Mouse (Mus musculus) embryonic fibroblast, embryonic 13.5 days (primary cell): ENCODE results near the gene Gstm3. TPM values are rescaled to one million over a fixed set of nuclear protein-coding genes. Genes with fewer than 3 reads are reported as not detected.
"Not testable (repeated sequence)": the region's sequence is repeated elsewhere in the genome, so short reads cannot be mapped to it uniquely, and the experiment has no call there.

Experiments
- H3K27ac ChIP-seq: 2 replicates; pipeline ENCODE4 v1.5.1; 2012; ENCODE audit warnings: low read length, control low read depth, inconsistent platforms; ENCODE audit not compliant: insufficient read depth
- H3K4me1 ChIP-seq: 2 replicates; pipeline ENCODE4 v1.6.1; 2011; ENCODE audit warnings: low read length; ENCODE audit not compliant: control insufficient read depth, insufficient read depth
- H3K4me3 ChIP-seq: 2 replicates; pipeline ENCODE4 v1.5.1; 2011; ENCODE audit warnings: mild to moderate bottlenecking, control low read depth, low read length; ENCODE audit not compliant: insufficient read depth
- CTCF ChIP-seq: IDR thresholded peaks from 2 replicates; pipeline ENCODE4 v1.5.1; 2011; ENCODE audit warnings: mild to moderate bottlenecking, control low read depth, low read length, moderate library complexity, borderline replicate concordance; ENCODE audit not compliant: insufficient read depth
- POLR2A ChIP-seq: IDR thresholded peaks from 2 replicates; pipeline ENCODE4 v1.6.1; 2011; ENCODE audit warnings: low read depth, mild to moderate bottlenecking, control low read depth, low read length, moderate library complexity
- polyA plus RNA-seq: library from polyadenylated mRNA; stranded (reverse); fragments of >200 nt; gene quantifications from 2 replicates; pipeline ENCODE4 v1.2.4, GENCODE M21; 2011; ENCODE audit warnings: low read depth; ENCODE audit not compliant: missing spikeins, insufficient read length

Gstm3 gene
- polyA plus RNA-seq: not detected in 2 replicates

GRCm38 (mm10) chr3:107968724-107969395, at the start of gene Gstm3:
Gene Gstm3, minus strand, starts transcription at chr3:107969283.
- TF ChIP-seq POLR2A: no peak
- TF ChIP-seq CTCF: no peak
- H3K4me3 ChIP-seq: no peak within 1 kb of the TSS

GRCm38 (mm10) chr3:108018190-108018820, 49.2 kb upstream of the Gstm3 start:
- TF ChIP-seq POLR2A (no peak), CTCF (no peak)
- Histone ChIP-seq H3K4me1 (peaks cover 11% of the 10 kb centered on the region), H3K27ac (peak overlapping the region; percentile 44), H3K4me3 (peak overlapping the region; percentile 21)

More at GRCm38 (mm10) chr3:107968724-107969395, at the start of gene Gstm3:
- Histone ChIP-seq H3K27ac (no peak within 1 kb of the TSS), H3K4me1 (no peaks in the 10 kb centered on the region)

DNA sequence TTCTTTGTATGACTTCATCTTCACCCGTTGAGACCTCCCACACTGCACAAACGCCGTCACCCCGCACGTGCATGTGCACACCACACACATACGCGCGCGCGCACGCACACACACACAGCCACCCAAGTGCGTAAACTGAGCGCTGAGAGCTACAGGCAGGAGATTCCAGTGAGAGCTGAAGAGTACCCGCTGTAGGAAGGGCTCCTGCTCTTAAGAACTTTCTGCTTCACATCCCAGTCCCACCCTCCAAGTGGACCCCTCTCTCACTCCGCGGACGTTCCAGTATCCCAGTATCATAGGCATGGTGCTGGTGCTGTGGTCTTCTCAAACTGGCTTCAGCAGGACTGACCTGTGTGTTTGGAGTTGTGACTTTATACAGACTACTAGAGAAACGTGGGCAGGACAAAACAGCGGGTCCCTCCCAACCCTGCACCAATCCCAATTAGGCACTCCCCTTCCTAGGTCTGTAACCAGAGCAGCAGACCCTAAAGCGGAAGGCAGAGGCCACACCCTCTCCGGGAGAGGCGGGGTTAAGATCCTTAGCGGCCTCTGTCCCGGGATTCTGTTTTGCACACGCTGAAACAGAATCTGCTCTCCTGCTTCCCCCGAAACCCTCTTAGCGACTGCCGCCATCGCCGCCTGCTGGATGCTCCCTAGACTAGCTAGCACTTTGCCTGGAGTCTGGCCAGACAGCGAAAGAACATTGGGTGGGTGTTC, 48.5 kb upstream of the Gstm3 start, which contains the start of gene Gstm1:
Gene Gstm1, minus strand, starts transcription at position 501 of the 717 bp plus-strand sequence.
- H3K27ac ChIP-seq: peak within 1 kb of the TSS; percentile 44
- H3K4me3 ChIP-seq: peak within 1 kb of the TSS; percentile 39
- peak; percentile 79 for TF ChIP-seq CTCF
- TF ChIP-seq POLR2A: peak; percentile 94
- peaks cover 14% of the 10 kb centered on the region for H3K4me1 ChIP-seq

DNA sequence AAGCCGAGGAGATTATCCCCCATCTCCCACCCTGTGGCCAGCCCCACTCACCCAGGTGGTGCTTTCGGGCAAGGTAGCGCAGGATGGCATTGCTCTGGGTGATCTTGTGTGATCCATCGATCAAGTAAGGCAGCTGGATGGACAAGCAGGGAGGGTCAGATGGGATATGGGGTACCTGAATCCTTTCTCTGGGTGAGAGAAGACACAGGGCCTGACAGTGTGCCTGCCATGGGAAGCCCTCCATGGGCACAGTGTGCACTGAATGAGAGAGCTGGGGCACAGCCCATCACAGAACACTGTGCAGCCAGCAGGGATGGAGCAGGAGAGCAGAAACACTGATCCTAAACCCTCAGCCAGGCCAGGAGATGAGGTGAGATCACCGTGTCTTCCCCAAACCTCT, 47.4 kb upstream of the Gstm3 start:
- H3K4me3 ChIP-seq, H3K27ac ChIP-seq: not testable (repeated sequence)
- H3K4me1 ChIP-seq: peaks cover 15% of the 10 kb centered on the region

DNA sequence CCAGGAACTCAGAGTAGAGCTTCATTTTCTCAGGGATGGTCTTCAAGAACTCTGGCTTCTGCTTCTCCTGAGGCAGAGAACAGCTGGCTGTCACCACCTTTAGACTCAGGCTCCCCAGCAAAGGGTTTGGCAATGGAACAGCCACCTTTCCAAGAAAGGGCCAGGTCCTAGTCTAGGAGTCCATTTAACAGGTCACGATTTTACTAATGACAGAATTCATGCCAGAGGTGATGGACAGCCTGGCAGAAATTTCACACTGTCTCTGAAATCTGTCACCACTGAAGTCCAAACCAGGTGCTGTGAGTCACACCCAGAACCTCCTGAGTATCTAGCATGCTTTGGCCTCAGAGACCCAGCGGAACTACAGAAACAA, 45.9 kb upstream of the Gstm3 start:
- H3K4me1 ChIP-seq: peaks cover 15% of the 10 kb centered on the region
- no peak overlapping the region for H3K27ac ChIP-seq
- no peak overlapping the region for H3K4me3 ChIP-seq
- TF ChIP-seq POLR2A (no peak), CTCF (no peak)

GRCm38 (mm10) chr3:108014098-108014973, 45.3 kb upstream of the Gstm3 start:
- Histone ChIP-seq H3K27ac (peak overlapping the region; percentile 77), H3K4me1 (peaks cover 15% of the 10 kb centered on the region)
- TF ChIP-seq CTCF: no peak
- no peak for TF ChIP-seq POLR2A

GRCm38 (mm10) chr3:108013331-108013871, 44.3 kb upstream of the Gstm3 start:
- Histone ChIP-seq H3K4me1 (peaks cover 15% of the 10 kb centered on the region), H3K4me3 (no peak overlapping the region), H3K27ac (peak overlapping the region; percentile 77)
- TF ChIP-seq CTCF: no peak
- no peak for TF ChIP-seq POLR2A

More at GRCm38 (mm10) chr3:108014098-108014973, 45.3 kb upstream of the Gstm3 start:
- H3K4me3 ChIP-seq: no peak overlapping the region

- H3K27ac ChIP-seq: no peak overlapping the region
Measured at GRCm38 (mm10) chr3:108011558-108011957, 42.5 kb upstream of the Gstm3 start.

GRCm38 (mm10) chr3:108010286-108010685, 41.2 kb upstream of the Gstm3 start:
- Histone ChIP-seq H3K4me1 (peaks cover 15% of the 10 kb centered on the region), H3K27ac (no peak overlapping the region), H3K4me3 (no peak overlapping the region)
- TF ChIP-seq POLR2A (no peak), CTCF (no peak)

More at GRCm38 (mm10) chr3:108011558-108011957, 42.5 kb upstream of the Gstm3 start:
- H3K4me1 ChIP-seq: peaks cover 15% of the 10 kb centered on the region
- no peak for TF ChIP-seq CTCF
- TF ChIP-seq POLR2A: no peak
- no peak overlapping the region for H3K4me3 ChIP-seq
